Mouse (Mus musculus) lung, embryonic 14.5 days (tissue): Measurements from ENCODE around the gene Fyb. TPM values are rescaled to one million over a fixed set of nuclear protein-coding genes. Genes with fewer than 3 reads are reported as not detected.

Experiments
- ATAC-seq: fragments of 200-750 bp; cut with Nextera tagmentation; 2 replicates; pipeline ENCODE4 v1.8.0; 2017; ENCODE audit warnings: mild to moderate bottlenecking, moderate TSS enrichment, moderate library complexity; ENCODE audit not compliant: insufficient read depth
- DNase-seq: peaks from one replicate; pipeline ENCODE4 v3.0.0-alpha.2; 2015
- H3K27ac ChIP-seq: fragments of 300-500 bp; sonication (generic); 2 replicates; pipeline ENCODE4 v1.5.1; 2014; ENCODE audit warnings: low read depth, mild to moderate bottlenecking, moderate library complexity
- H3K27me3 ChIP-seq: fragments of 300-500 bp; sonication (generic); 2 replicates; pipeline ENCODE4 v1.6.1; 2014; ENCODE audit warnings: low read length, control low read depth; ENCODE audit not compliant: insufficient read depth
- H3K36me3 ChIP-seq: fragments of 300-500 bp; sonication (generic); 2 replicates; pipeline ENCODE4 v1.6.1; 2014; ENCODE audit warnings: control low read depth; ENCODE audit not compliant: insufficient read depth
- H3K4me1 ChIP-seq: fragments of 300-500 bp; sonication (generic); 2 replicates; pipeline ENCODE4 v1.6.1; 2014; ENCODE audit warnings: antibody characterized with exemption, control low read depth; ENCODE audit not compliant: insufficient read depth
- H3K4me2 ChIP-seq: fragments of 300-500 bp; sonication (generic); 2 replicates; pipeline ENCODE4 v1.6.1; 2014; ENCODE audit warnings: mild to moderate bottlenecking
- H3K4me3 ChIP-seq: fragments of 300-500 bp; sonication (generic); 2 replicates; pipeline ENCODE4 v1.5.1; 2014; ENCODE audit warnings: low read depth, low read length
- H3K9ac ChIP-seq: fragments of 300-500 bp; sonication (generic); 2 replicates; pipeline ENCODE4 v1.6.1; 2014
- H3K9me3 ChIP-seq: fragments of 300-500 bp; sonication (generic); 2 replicates; pipeline ENCODE4 v1.6.1; 2016; ENCODE audit warnings: low read depth, low read length, control low read depth
- CTCF ChIP-seq: IDR thresholded peaks from 2 replicates; pipeline ENCODE4 v1.5.1; 2016; ENCODE audit warnings: antibody characterized with exemption, low read depth
- WGBS: fragments of 180-500 bp; shearing (Covaris S2); extraction: QIAGEN DNeasy Blood & Tissue Kit; methylation state at CpG from one replicate; pipeline ENCODE4 v1.1.7; 2014; 5-methylcytosine and 5-hydroxymethylcytosine counted together
- polyA plus RNA-seq: library from polyadenylated mRNA; unstranded; fragments of >200 nt; fragmentation: Nextera tagmentation; extraction: Ambion mirVana; gene quantifications from 2 replicates; pipeline ENCODE4 v1.2.1, GENCODE M21; 2014

Fyb gene
- polyA plus RNA-seq, 1 experiment from 2014 or later: 6.2 TPM

- 58% methylated on average over 7 of the region's 7 CpGs for WGBS
- H3K9ac ChIP-seq: no peak overlapping the region
- no peaks in the 10 kb centered on the region for H3K36me3 ChIP-seq
- no peaks in the 10 kb centered on the region for H3K4me1 ChIP-seq
- no peak for ATAC-seq
- no peak overlapping the region for H3K4me2 ChIP-seq
- H3K4me3 ChIP-seq: no peak overlapping the region
- H3K9me3 ChIP-seq: no peaks in the 10 kb centered on the region
- no peak for DNase-seq
- H3K27me3 ChIP-seq: no peaks in the 10 kb centered on the region
- no peak overlapping the region for H3K27ac ChIP-seq
- TF ChIP-seq CTCF: no peak
These were observed 126.2 kb downstream of the Fyb start for GRCm38 (mm10) chr15:6648757-6649403.

DNA sequence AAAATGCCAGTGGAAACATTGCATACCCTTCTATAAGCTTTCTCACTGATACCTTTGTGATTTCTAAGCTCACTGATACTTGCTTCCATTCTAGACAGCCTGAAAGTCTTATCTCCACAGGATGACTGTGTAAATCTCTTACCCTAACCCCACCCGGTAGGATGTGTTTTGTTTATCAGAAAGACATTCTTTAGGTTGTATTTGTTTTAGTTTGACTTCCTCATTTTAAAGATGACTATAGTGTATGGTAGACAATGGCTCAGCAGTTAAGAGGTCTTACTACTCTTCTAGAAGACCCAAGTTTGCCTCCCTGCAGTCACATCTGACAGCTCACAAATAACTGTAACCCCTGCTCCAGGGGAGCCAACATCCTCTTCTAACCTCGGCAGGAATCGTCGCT is 130.4 kb downstream of the Fyb start:
- H3K27ac ChIP-seq: no peak overlapping the region
- peak; percentile 17 for DNase-seq
- 43% methylated on average over 4 of the region's 4 CpGs for WGBS

GRCm38 (mm10) chr15:6658081-6658480 is 135.4 kb downstream of the Fyb start:
- no peaks in the 10 kb centered on the region for H3K36me3 ChIP-seq
- DNase-seq: no peak
- ATAC-seq: no peak
- no peaks in the 10 kb centered on the region for H3K9me3 ChIP-seq
- H3K27me3 ChIP-seq: no peaks in the 10 kb centered on the region
- H3K4me3 ChIP-seq: no peak overlapping the region
- no peak overlapping the region for H3K4me2 ChIP-seq
- H3K27ac ChIP-seq: no peak overlapping the region
- H3K4me1 ChIP-seq: no peaks in the 10 kb centered on the region
- H3K9ac ChIP-seq: no peak overlapping the region
- TF ChIP-seq CTCF: no peak
- WGBS: 81% methylated on average over 4 of the region's 4 CpGs

More for the DNA sequence above, 130.4 kb downstream of the Fyb start:
- no peaks in the 10 kb centered on the region for H3K9me3 ChIP-seq
- H3K36me3 ChIP-seq: no peaks in the 10 kb centered on the region
- no peaks in the 10 kb centered on the region for H3K4me1 ChIP-seq
- ATAC-seq: no peak
- no peak overlapping the region for H3K4me2 ChIP-seq
- H3K4me3 ChIP-seq: no peak overlapping the region
- no peak for TF ChIP-seq CTCF
- no peaks in the 10 kb centered on the region for H3K27me3 ChIP-seq
- no peak overlapping the region for H3K9ac ChIP-seq

DNA sequence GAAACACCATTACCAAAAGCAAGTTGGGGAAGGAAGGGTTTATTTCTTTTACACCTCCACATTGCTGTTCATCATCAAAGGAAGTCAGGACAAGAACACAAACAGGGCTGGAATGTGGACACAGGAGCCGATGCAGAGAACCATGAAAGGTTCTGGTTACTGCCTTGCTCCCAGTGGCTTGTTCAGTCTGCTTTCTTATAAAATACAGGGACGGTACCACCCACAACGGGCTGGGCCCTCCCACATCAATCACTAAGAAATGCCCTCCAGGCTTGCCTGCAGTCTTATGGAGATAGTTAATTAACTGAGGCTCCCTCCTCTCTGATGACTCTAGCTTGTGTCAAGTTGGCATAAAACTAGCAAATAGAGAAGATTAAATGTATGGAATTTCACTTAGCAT is 139.3 kb downstream of the Fyb start:
- WGBS: 40% methylated on average over 3 of the region's 3 CpGs
- Histone ChIP-seq H3K27ac (no peak overlapping the region), H3K36me3 (no peaks in the 10 kb centered on the region), H3K4me1 (peaks cover 4% of the 10 kb centered on the region), H3K4me2 (no peak overlapping the region), H3K9me3 (no peaks in the 10 kb centered on the region), H3K9ac (no peak overlapping the region), H3K4me3 (no peak overlapping the region), H3K27me3 (no peaks in the 10 kb centered on the region)
- no peak for TF ChIP-seq CTCF
- DNase-seq (no peak), ATAC-seq (no peak)

GRCm38 (mm10) chr15:6663991-6664390 is 141.3 kb downstream of the Fyb start:
- ATAC-seq (no peak), DNase-seq (no peak)
- Histone ChIP-seq H3K9ac (no peak overlapping the region), H3K9me3 (no peaks in the 10 kb centered on the region), H3K36me3 (no peaks in the 10 kb centered on the region), H3K27me3 (no peaks in the 10 kb centered on the region), H3K27ac (no peak overlapping the region), H3K4me2 (no peak overlapping the region), H3K4me3 (no peak overlapping the region), H3K4me1 (peaks cover 4% of the 10 kb centered on the region)
- no peak for TF ChIP-seq CTCF
- WGBS: 61% methylated on average over 7 of the region's 7 CpGs

- peak; percentile 81 for ATAC-seq
These were observed 143.4 kb downstream of the Fyb start for GRCm38 (mm10) chr15:6666072-6666471.

GRCm38 (mm10) chr15:6668793-6669437 is 146.3 kb downstream of the Fyb start:
- WGBS: 19% methylated on average over 14 of the region's 14 CpGs
- TF ChIP-seq CTCF: no peak
- Histone ChIP-seq H3K4me3 (no peak overlapping the region), H3K4me2 (no peak overlapping the region), H3K27me3 (no peaks in the 10 kb centered on the region), H3K27ac (no peak overlapping the region), H3K36me3 (no peaks in the 10 kb centered on the region), H3K9me3 (no peaks in the 10 kb centered on the region), H3K4me1 (peaks cover 4% of the 10 kb centered on the region), H3K9ac (no peak overlapping the region)
- DNase-seq (no peak), ATAC-seq (no peak)

More at GRCm38 (mm10) chr15:6666072-6666471, 143.4 kb downstream of the Fyb start:
- WGBS: 12% methylated on average over 5 of the region's 5 CpGs
- no peaks in the 10 kb centered on the region for H3K9me3 ChIP-seq
- H3K36me3 ChIP-seq: no peaks in the 10 kb centered on the region
- H3K4me2 ChIP-seq: no peak overlapping the region
- peak; percentile 25 for DNase-seq
- no peak overlapping the region for H3K27ac ChIP-seq
- no peak overlapping the region for H3K9ac ChIP-seq
- H3K27me3 ChIP-seq: no peaks in the 10 kb centered on the region
- no peak for TF ChIP-seq CTCF
- H3K4me3 ChIP-seq: no peak overlapping the region
- H3K4me1 ChIP-seq: peaks cover 4% of the 10 kb centered on the region
